ENCODE assay signal across 26 mouse cellular contexts in the genomic region with DNA sequence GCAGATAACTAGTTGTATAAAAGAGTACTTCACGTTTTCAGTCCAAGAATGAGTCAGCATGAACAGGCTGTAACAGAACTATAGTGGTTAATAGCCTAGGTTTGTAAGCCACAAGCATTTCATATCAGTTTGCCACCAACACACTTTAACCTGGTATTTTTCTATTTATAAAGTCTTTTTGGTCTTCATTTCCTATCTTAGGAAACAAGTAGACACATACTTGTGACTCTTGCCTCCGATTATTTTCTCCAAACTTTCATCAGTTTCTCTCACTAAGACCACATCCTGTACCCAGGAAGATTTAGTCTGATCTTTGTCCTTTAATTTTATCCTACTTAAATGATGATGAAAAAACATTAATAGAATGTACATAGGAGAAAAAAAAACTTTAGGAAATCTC. TPM values are rescaled to one million over a fixed set of nuclear protein-coding genes. Genes with fewer than 3 reads are reported as not detected.
DNase-seq lines count a peak whose midpoint lies in the region; ATAC-seq and TF ChIP-seq lines count a peak whose summit lies in the region.
"Had no signal": no experiment of that assay in that cellular context is flagged by ENCODE, and none has a peak within 500 bp of the region (broad histone marks: within the 10 kb centered on the region; RNA-seq: fewer than 3 reads in every experiment).

No protein-coding gene starts in this region.

- H3K4me1 ChIP-seq in MEL (ENCODE audit: control insufficient read depth in 1 of 2, insufficient read depth in 2 of 2, low read length in 2 of 2), result no peaks in the 10 kb centered on the region
- no peaks in the 10 kb centered on the region for H3K4me1 ChIP-seq in kidney, adult 2 months (ENCODE audit: control insufficient read depth, insufficient read depth, low read length)

- DNase-seq in 416B (ENCODE audit: low read depth), result peak; percentile 95
- peak; percentile 39 for DNase-seq in MEL (ENCODE audit: low read depth, low spot score)
- DNase-seq in MEL-GATA-1-ER (ENCODE audit: extremely low read depth, low read depth), result peak; percentile 27
- DNase-seq in frontal cortex, postnatal 10 days (ENCODE audit: low spot score in 2 of 2), result no peak
- DNase-seq in kidney, adult 2 months, result no peak
- DNase-seq: adrenal gland, adult 2 months; adrenal gland, adult 8-10 months; adrenal gland, postnatal 10 days; adrenal gland, postnatal 14 days; adrenal gland, postnatal 25 days; adrenal gland, postnatal 36 days; B cell, adult 2 months; cerebellum, adult 11 months; cerebellum, adult 11-12 months; cerebellum, adult 18-20 months; cerebellum, adult 2 months; cerebellum, adult 8-10 months; cerebellum, adult 9-10 months had no signal

- no peaks in the 10 kb centered on the region for H3K79me2 ChIP-seq in MEL (ENCODE audit: control insufficient read depth, insufficient read depth, low read length, poor library complexity)

- H3K9ac ChIP-seq in MEL (ENCODE audit: control insufficient read depth, low read depth, low read length, poor library complexity, severe bottlenecking), result no peak overlapping the region

- TF ChIP-seq RAD21 in MEL (IDR thresholded peaks at IDR 0.05; ENCODE audit: low read depth, low read length), result no peak

- H3K27me3 ChIP-seq in MEL (ENCODE audit: control insufficient read depth in 1 of 2, insufficient read depth in 2 of 2, low read length in 2 of 2), result no peaks in the 10 kb centered on the region
- no peaks in the 10 kb centered on the region for H3K27me3 ChIP-seq in kidney, adult 2 months (replicated peaks; ENCODE audit: control insufficient read depth, insufficient read depth, low read length)
- H3K27me3 ChIP-seq: CH12.LX, Patski had no signal

- H3K27ac ChIP-seq in MEL (ENCODE audit: control insufficient read depth, low read depth, low read length), result no peak overlapping the region
- no peak overlapping the region for H3K27ac ChIP-seq in kidney, adult 2 months (ENCODE audit: insufficient read depth, low read depth, low read length)

- peak; percentile 13 to 52; a peak in 2 of 4 replicates for TF ChIP-seq EP300 in MEL (IDR thresholded peaks at IDR 0.05; ENCODE audit: low read depth in 1 of 2, low read length in 2 of 2)

- H3K9me3 ChIP-seq in MEL (replicated peaks; ENCODE audit: insufficient read depth, low read length), result no peaks in the 10 kb centered on the region
- H3K9me3 ChIP-seq: G1E had no signal

- WGBS in kidney, adult 2 months, result 67% methylated on average over 2 of the region's 2 CpGs

- no peaks in the 10 kb centered on the region for H3K36me3 ChIP-seq in MEL (ENCODE audit: control insufficient read depth in 1 of 2, insufficient read depth in 2 of 2, low read length in 2 of 2)
- no peaks in the 10 kb centered on the region for H3K36me3 ChIP-seq in kidney, adult 2 months (ENCODE audit: control insufficient read depth, insufficient read depth, low read length)
- H3K36me3 ChIP-seq: G1E had no signal

- no peak for ATAC-seq in erythroid progenitor cell, adult 5-6 weeks (replicated peaks; ENCODE audit: low FRiP score, poor library complexity, severe bottlenecking)
- ATAC-seq: activated CD4-positive, CD25-positive, alpha-beta regulatory T cell, adult 4 months; CD4-positive, CD25-positive, alpha-beta regulatory T cell, adult 4 months; Patski had no signal

- no peak for TF ChIP-seq CTCF in MEL (IDR thresholded peaks at IDR 0.05 in 2 of 3, conservative IDR thresholded peaks at IDR 0.05 in 1 of 3; ENCODE audit: control insufficient read depth in 1 of 3, insufficient read depth in 1 of 3, low read depth in 2 of 3, low read length in 3 of 3, poor library complexity in 1 of 3, severe bottlenecking in 1 of 3)
- TF ChIP-seq CTCF in kidney, adult 2 months (conservative IDR thresholded peaks at IDR 0.05; ENCODE audit: insufficient read depth, insufficient read length, low read depth, low read length), result no peak

- TF ChIP-seq POLR2A in MEL (IDR thresholded peaks at IDR 0.05; ENCODE audit: control insufficient read depth in 1 of 2, insufficient read depth in 1 of 2, low read depth in 1 of 2, low read length in 2 of 2, poor library complexity in 1 of 2), result no peak
- no peak for TF ChIP-seq POLR2A in kidney, adult 2 months (IDR thresholded peaks at IDR 0.05; ENCODE audit: low read depth, low read length)

- no peak overlapping the region for H3K4me3 ChIP-seq in MEL (ENCODE audit: control insufficient read depth in 1 of 2, insufficient read depth in 1 of 2, low read depth in 2 of 2, low read length in 2 of 2)
- no peak overlapping the region for H3K4me3 ChIP-seq in kidney, adult 2 months (ENCODE audit: insufficient read depth, low read depth, low read length)

TF ChIP-seq in MEL, 35 proteins besides CTCF, POLR2A, EP300 and RAD21:
- TF ChIP-seq MYB (IDR thresholded peaks at IDR 0.05; ENCODE audit: low read depth, low read length), result peak; percentile 39; the same call in 1 of the 2 replicates
- TF ChIP-seq TCF12 (IDR thresholded peaks at IDR 0.05; ENCODE audit: low read depth, low read length), result 0 out of 2 replicates have a peak, but pooled peaks have one; percentile 19
- no peak for TF ChIP-seq NELFE (IDR thresholded peaks at IDR 0.05; ENCODE audit: low read depth, low read length)

RNA-seq across cellular contexts. Expression of gene Gabrg1, which starts 23.7 kb away (rescaled TPM):
- total RNA-seq in MEL (2012; rRNA removed), result not detected in 2 replicates
- not detected for polyA plus RNA-seq in MEL (2012; ENCODE audit: insufficient read depth in 1 of 2, insufficient read length in 2 of 2, low read depth in 1 of 2, low replicate concordance in 2 of 2, missing spikeins in 1 of 2)
- not detected in 2 replicates for total RNA-seq in erythroid progenitor cell, adult 5-6 weeks (2015; ENCODE audit: low replicate concordance)
- total RNA-seq in erythroid progenitor cell, adult 5-6 weeks (2017; ENCODE audit: low replicate concordance), result not detected in 2 replicates
- polyA plus RNA-seq in kidney, adult 2 months (2012; rRNA removed), result 0.03 and 0.05 TPM in 2 replicates
- total RNA-seq: adrenal gland, adult 18-20 months; adrenal gland, adult 2 months; adrenal gland, adult 8-10 months; adrenal gland, postnatal 10 days; adrenal gland, postnatal 14 days; adrenal gland, postnatal 25 days; adrenal gland, postnatal 36 days; CH12.LX had no signal
- polyA plus RNA-seq: activated CD4-positive, CD25-positive, alpha-beta regulatory T cell, adult 4 months; adrenal gland, adult 2 months; C2C12; CD4-positive, CD25-positive, alpha-beta regulatory T cell, adult 4 months; G1E; Patski had no signal

Comparison
In these comparisons a context has a peak if more than half of its experiments do, and no peak if none do; other contexts are left out.
1. DNase-seq: peak in 416B (single experiment), MEL (single experiment) and MEL-GATA-1-ER (single experiment); none in frontal cortex, postnatal 10 days (0 of 2) and kidney, adult 2 months (single experiment).